Mouse (Mus musculus) stomach, embryonic 15.5 days (tissue): ENCODE measurements around the gene Slc30a5. TPM values are rescaled to one million over a fixed set of nuclear protein-coding genes. Genes with fewer than 3 reads are reported as not detected.
"Not testable (repeated sequence)": the region's sequence is repeated elsewhere in the genome, so short reads cannot be mapped to it uniquely, and the experiment has no call there.

ENCODE experiments used
- ATAC-seq: fragments of 200-750 bp; cut with Nextera tagmentation; 2 replicates; pipeline ENCODE4 v1.8.0; 2017; ENCODE audit warnings: low read depth, moderate number of reproducible peaks, moderate TSS enrichment; ENCODE audit not compliant: insufficient read depth, low FRiP score
- H3K27ac ChIP-seq: fragments of 300-500 bp; sonication (generic); 2 replicates; pipeline ENCODE4 v1.5.1; 2015; ENCODE audit warnings: mild to moderate bottlenecking, inconsistent platforms
- H3K27me3 ChIP-seq: fragments of 300-500 bp; sonication (generic); replicated peaks from 2 replicates; pipeline ENCODE4 v1.6.1; 2015; ENCODE audit warnings: inconsistent platforms
- H3K36me3 ChIP-seq: fragments of 300-500 bp; sonication (generic); 2 replicates; pipeline ENCODE4 v1.6.1; 2015; ENCODE audit warnings: inconsistent platforms
- H3K4me1 ChIP-seq: fragments of 300-500 bp; sonication (generic); 2 replicates; pipeline ENCODE4 v1.6.1; 2015; ENCODE audit warnings: inconsistent platforms
- H3K4me2 ChIP-seq: fragments of 300-500 bp; sonication (generic); 2 replicates; pipeline ENCODE4 v1.6.1; 2015; ENCODE audit warnings: mild to moderate bottlenecking, inconsistent platforms
- H3K4me3 ChIP-seq: fragments of 300-500 bp; sonication (generic); replicated peaks from 2 replicates; pipeline ENCODE4 v1.5.1; 2015; ENCODE audit warnings: inconsistent platforms
- H3K9ac ChIP-seq: fragments of 300-500 bp; sonication (generic); 2 replicates; pipeline ENCODE4 v1.6.1; 2015; ENCODE audit warnings: inconsistent platforms
- H3K9me3 ChIP-seq: fragments of 300-500 bp; sonication (generic); 2 replicates; pipeline ENCODE4 v1.6.1; 2016; ENCODE audit warnings: inconsistent platforms
- WGBS: fragments of 180-500 bp; shearing (Covaris S2); methylation state at CpG from one replicate; pipeline ENCODE4 v1.1.7; 2015; 5-methylcytosine and 5-hydroxymethylcytosine counted together
- polyA plus RNA-seq: library from polyadenylated mRNA; unstranded; fragments of >200 nt; fragmentation: Nextera tagmentation; extraction: Ambion mirVana; gene quantifications from 2 replicates; pipeline ENCODE4 v1.2.1, GENCODE M21; 2015

Gene Slc30a5
- polyA plus RNA-seq, 1 experiment from 2014 or later: 58.4 TPM

- Histone ChIP-seq H3K4me1 (no peaks in the 10 kb centered on the region), H3K27me3 (no peaks in the 10 kb centered on the region), H3K4me2 (no peak overlapping the region), H3K9ac (no peak overlapping the region), H3K36me3 (no peaks in the 10 kb centered on the region), H3K9me3 (no peaks in the 10 kb centered on the region), H3K4me3 (no peak overlapping the region), H3K27ac (no peak overlapping the region)
- ATAC-seq: peak; percentile 53; the same call in 1 of the 2 replicates
These were observed 32.5 kb upstream of the Slc30a5 start for GRCm38 (mm10) chr13:100865744-100866143.

GRCm38 (mm10) chr13:100863914-100864313, 30.7 kb upstream of the Slc30a5 start:
- H3K27ac ChIP-seq, ATAC-seq, H3K9me3 ChIP-seq, H3K9ac ChIP-seq, H3K4me1 ChIP-seq, H3K4me2 ChIP-seq, H3K36me3 ChIP-seq, H3K27me3 ChIP-seq, H3K4me3 ChIP-seq: not testable (repeated sequence)
- 68% methylated on average over 1 of the region's 1 CpGs for WGBS

GRCm38 (mm10) chr13:100859117-100859516, 25.9 kb upstream of the Slc30a5 start:
- H3K4me1 ChIP-seq: no peaks in the 10 kb centered on the region
- H3K4me2 ChIP-seq: no peak overlapping the region
- no peak overlapping the region for H3K27ac ChIP-seq
- no peaks in the 10 kb centered on the region for H3K27me3 ChIP-seq
- WGBS: 76% methylated on average over 7 of the region's 7 CpGs
- no peak overlapping the region for H3K4me3 ChIP-seq
- H3K9ac ChIP-seq: no peak overlapping the region
- ATAC-seq: no peak
- H3K36me3 ChIP-seq: no peaks in the 10 kb centered on the region
- no peaks in the 10 kb centered on the region for H3K9me3 ChIP-seq

GRCm38 (mm10) chr13:100854174-100854573, 20.9 kb upstream of the Slc30a5 start:
- no peak for ATAC-seq
- 50% methylated on average over 4 of the region's 4 CpGs for WGBS
- Histone ChIP-seq H3K36me3 (no peaks in the 10 kb centered on the region), H3K4me1 (no peaks in the 10 kb centered on the region), H3K4me2 (no peak overlapping the region), H3K27me3 (no peaks in the 10 kb centered on the region), H3K27ac (no peak overlapping the region), H3K9me3 (no peaks in the 10 kb centered on the region), H3K9ac (no peak overlapping the region), H3K4me3 (no peak overlapping the region)

- ATAC-seq: no peak
- no peaks in the 10 kb centered on the region for H3K4me1 ChIP-seq
- no peaks in the 10 kb centered on the region for H3K9me3 ChIP-seq
- 73% methylated on average over 3 of the region's 3 CpGs for WGBS
- H3K27me3 ChIP-seq: no peaks in the 10 kb centered on the region
- no peak overlapping the region for H3K4me2 ChIP-seq
- no peak overlapping the region for H3K27ac ChIP-seq
- no peak overlapping the region for H3K9ac ChIP-seq
- no peak overlapping the region for H3K4me3 ChIP-seq
- no peaks in the 10 kb centered on the region for H3K36me3 ChIP-seq
These were observed 19.9 kb upstream of the Slc30a5 start for GRCm38 (mm10) chr13:100853120-100853519.

- H3K9ac ChIP-seq: no peak overlapping the region
- no peak for ATAC-seq
- no peak overlapping the region for H3K4me3 ChIP-seq
- H3K4me2 ChIP-seq: no peak overlapping the region
- H3K9me3 ChIP-seq: no peaks in the 10 kb centered on the region
- H3K27ac ChIP-seq: no peak overlapping the region
- no peaks in the 10 kb centered on the region for H3K27me3 ChIP-seq
- 84% methylated on average over 3 of the region's 3 CpGs for WGBS
- H3K36me3 ChIP-seq: no peaks in the 10 kb centered on the region
- H3K4me1 ChIP-seq: no peaks in the 10 kb centered on the region
These were observed 15.9 kb upstream of the Slc30a5 start for GRCm38 (mm10) chr13:100849137-100849536.

- Histone ChIP-seq H3K4me1 (no peaks in the 10 kb centered on the region), H3K27ac (no peak overlapping the region), H3K27me3 (no peaks in the 10 kb centered on the region), H3K36me3 (no peaks in the 10 kb centered on the region), H3K4me2 (peak overlapping the region; percentile 29; the same call in 1 of the 2 replicates), H3K9me3 (no peaks in the 10 kb centered on the region), H3K4me3 (no peak overlapping the region), H3K9ac (no peak overlapping the region)
- ATAC-seq: no peak
- 45% methylated on average over 21 of the region's 21 CpGs for WGBS
These were observed 13.8 kb upstream of the Slc30a5 start for GRCm38 (mm10) chr13:100846891-100847579.

GRCm38 (mm10) chr13:100846254-100846653, 13.0 kb upstream of the Slc30a5 start:
- no peaks in the 10 kb centered on the region for H3K9me3 ChIP-seq
- H3K27ac ChIP-seq: no peak overlapping the region
- no peak overlapping the region for H3K9ac ChIP-seq
- H3K36me3 ChIP-seq: no peaks in the 10 kb centered on the region
- no peaks in the 10 kb centered on the region for H3K27me3 ChIP-seq
- H3K4me2 ChIP-seq: no peak overlapping the region
- no peak overlapping the region for H3K4me3 ChIP-seq
- WGBS: 67% methylated on average over 8 of the region's 8 CpGs
- no peak for ATAC-seq
- no peaks in the 10 kb centered on the region for H3K4me1 ChIP-seq

GRCm38 (mm10) chr13:100843944-100844343, 10.7 kb upstream of the Slc30a5 start:
- 75% methylated on average over 2 of the region's 2 CpGs for WGBS

GRCm38 (mm10) chr13:100843016-100843725, 9.9 kb upstream of the Slc30a5 start:
- Histone ChIP-seq H3K9ac (no peak overlapping the region), H3K27ac (no peak overlapping the region), H3K9me3 (no peaks in the 10 kb centered on the region), H3K4me2 (no peak overlapping the region), H3K4me3 (no peak overlapping the region), H3K36me3 (no peaks in the 10 kb centered on the region), H3K27me3 (no peaks in the 10 kb centered on the region), H3K4me1 (no peaks in the 10 kb centered on the region)
- ATAC-seq: peak; percentile 75
- 52% methylated on average over 7 of the region's 7 CpGs for WGBS

More at GRCm38 (mm10) chr13:100843944-100844343, 10.7 kb upstream of the Slc30a5 start:
- H3K36me3 ChIP-seq: no peaks in the 10 kb centered on the region
- H3K9ac ChIP-seq: no peak overlapping the region
- ATAC-seq: no peak
- H3K4me3 ChIP-seq: no peak overlapping the region
- no peak overlapping the region for H3K27ac ChIP-seq
- H3K4me2 ChIP-seq: no peak overlapping the region
- H3K27me3 ChIP-seq: no peaks in the 10 kb centered on the region
- no peaks in the 10 kb centered on the region for H3K9me3 ChIP-seq
- H3K4me1 ChIP-seq: no peaks in the 10 kb centered on the region

- H3K27ac ChIP-seq: no peak overlapping the region
- no peaks in the 10 kb centered on the region for H3K4me1 ChIP-seq
- H3K4me3 ChIP-seq: no peak overlapping the region
- no peak overlapping the region for H3K9ac ChIP-seq
- no peak for ATAC-seq
- no peaks in the 10 kb centered on the region for H3K27me3 ChIP-seq
- no peaks in the 10 kb centered on the region for H3K9me3 ChIP-seq
- H3K4me2 ChIP-seq: no peak overlapping the region
- H3K36me3 ChIP-seq: no peaks in the 10 kb centered on the region
- whole genome bisulfite sequencing: 67% methylated on average over 6 of the region's 6 CpGs
These were observed 8.5 kb upstream of the Slc30a5 start for GRCm38 (mm10) chr13:100841741-100842140.

- no peak overlapping the region for H3K9ac ChIP-seq
- H3K9me3 ChIP-seq: no peaks in the 10 kb centered on the region
- no peaks in the 10 kb centered on the region for H3K36me3 ChIP-seq
- ATAC-seq: no peak
- no peak overlapping the region for H3K4me2 ChIP-seq
- H3K4me1 ChIP-seq: peaks cover 11% of the 10 kb centered on the region
- H3K4me3 ChIP-seq: no peak overlapping the region
- H3K27ac ChIP-seq: no peak overlapping the region
- H3K27me3 ChIP-seq: no peaks in the 10 kb centered on the region
These were observed 1.6 kb upstream of the Slc30a5 start for GRCm38 (mm10) chr13:100834777-100835176.
